Mouse (Mus musculus) embryo, embryonic 9.5 days (tissue): ENCODE measurements at regions not wholly inside any gene's neighbourhood (a gene's known extent, or its start where the extent isn't known, plus 50 kb on each side); places are given as distances from the start of the nearest gene placed in this dataset.

Source experiments
- DNase-seq: peaks from one replicate; pipeline ENCODE4 v3.0.0-alpha.2; 2017; ENCODE audit errors: extremely low spot score

DNA sequence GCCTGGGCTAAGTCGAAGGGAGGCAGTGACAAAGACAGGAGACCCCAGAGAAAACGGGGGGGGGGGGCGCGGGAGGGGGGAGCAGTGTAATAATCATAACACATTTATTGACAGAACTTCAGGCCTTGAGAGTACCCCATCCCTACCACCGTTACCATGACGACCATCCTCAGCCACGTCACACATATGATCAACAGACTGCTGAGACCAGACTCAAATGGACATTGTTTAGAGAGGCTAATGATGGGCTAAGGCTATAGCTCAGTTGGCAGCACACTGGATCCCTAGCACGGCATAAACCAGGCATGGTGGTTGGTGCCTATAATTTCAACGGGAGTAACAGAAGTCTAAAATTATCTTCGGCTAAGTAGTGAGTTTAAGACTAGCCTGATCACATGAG is 565.8 kb upstream of the Adam5 start:
- DNase-seq = no peak

DNA sequence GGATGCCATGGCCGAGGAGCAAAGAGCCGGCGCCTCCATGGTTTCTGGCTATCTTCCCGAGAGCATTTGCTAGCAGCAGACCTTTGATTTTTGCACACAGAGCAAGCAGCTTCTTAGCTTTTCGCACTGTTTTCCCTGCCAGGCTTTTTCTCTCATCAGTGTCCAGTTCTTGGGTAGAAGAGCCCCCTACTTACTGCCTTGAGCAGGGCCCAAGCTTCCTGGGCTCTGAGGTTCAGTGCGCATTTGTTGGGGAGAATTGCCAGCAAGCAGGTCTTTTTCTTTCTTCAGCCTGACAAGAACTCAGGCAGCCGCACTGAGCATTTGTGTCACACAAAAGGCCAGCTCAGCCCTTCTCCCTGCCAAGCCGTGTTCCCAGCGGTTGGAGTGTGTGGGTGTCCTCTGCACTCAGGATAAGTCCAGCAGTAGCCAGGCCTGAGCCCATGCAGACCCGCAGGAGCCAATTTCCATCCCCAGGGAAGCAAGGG is 565.2 kb upstream of the Adam5 start:
- DNase-seq = no peak

GRCm38 (mm10) chr8:25388811-25389210 is 564.6 kb upstream of the Adam5 start:
- DNase-seq = no peak

DNA sequence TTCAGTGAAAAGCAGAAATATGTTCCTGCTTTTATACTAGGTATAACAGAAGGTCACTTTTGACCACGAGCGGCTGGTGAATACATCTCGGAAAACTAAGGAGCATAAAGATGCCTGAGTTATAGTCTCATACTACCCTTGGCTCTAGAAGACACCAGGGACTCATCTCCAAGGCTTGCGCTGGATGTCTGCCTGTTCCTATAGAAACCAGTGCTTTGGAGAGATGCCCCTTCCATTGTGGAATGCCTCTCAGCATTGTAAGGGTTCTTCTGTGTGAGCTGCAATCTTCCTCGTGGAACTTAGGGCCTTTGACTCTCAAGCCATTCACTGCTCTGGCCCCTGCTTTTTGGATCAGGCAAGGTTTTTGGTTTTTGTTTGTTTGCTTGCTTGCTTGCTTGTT is 561.0 kb upstream of the Adam5 start:
- no peak for DNase-seq

GRCm38 (mm10) chr8:25384591-25384990 is 560.4 kb upstream of the Adam5 start:
- no peak for DNase-seq

- no peak for DNase-seq
Observed at GRCm38 (mm10) chr8:25373276-25373675, 549.1 kb upstream of the Adam5 start.

GRCm38 (mm10) chr8:25370947-25371346 is 546.8 kb upstream of the Adam5 start:
- no peak for DNase-seq

GRCm38 (mm10) chr8:25369331-25369730 is 545.2 kb upstream of the Adam5 start:
- DNase-seq = no peak

DNA sequence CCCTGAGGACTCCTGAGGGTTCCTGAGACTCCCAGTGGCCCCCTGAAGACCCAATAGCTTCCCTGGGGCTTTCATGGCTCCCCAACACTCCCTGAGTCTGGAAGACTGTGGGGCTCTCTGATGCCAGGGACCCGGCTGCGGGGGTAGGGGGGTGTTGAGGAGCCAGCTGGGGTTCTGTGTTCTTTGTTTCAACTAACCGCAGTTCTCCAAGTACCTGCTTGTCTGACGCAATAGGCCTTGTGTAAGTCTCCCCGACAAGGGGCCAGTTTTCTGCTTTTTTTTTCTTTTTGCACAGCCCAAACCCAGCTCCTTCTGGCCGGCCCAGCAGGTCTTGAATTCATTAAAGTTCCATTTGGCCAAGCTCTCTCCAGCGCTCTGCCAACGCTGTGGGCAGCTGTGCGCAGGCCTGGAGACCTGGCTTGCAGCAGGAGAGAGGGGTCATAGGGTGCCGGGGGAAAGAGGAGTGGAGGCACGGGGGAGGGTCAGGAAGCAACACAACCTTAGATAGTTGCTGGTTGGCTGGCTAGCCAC is 544.5 kb upstream of the Adam5 start:
- peak; percentile 73 for DNase-seq

GRCm38 (mm10) chr8:25367806-25368549 is 543.8 kb upstream of the Adam5 start:
- no peak for DNase-seq

- no peak for DNase-seq
Observed at GRCm38 (mm10) chr8:25366181-25366580, 542.0 kb upstream of the Adam5 start.

GRCm38 (mm10) chr8:25362656-25363055 is 538.5 kb upstream of the Adam5 start:
- no peak for DNase-seq

DNA sequence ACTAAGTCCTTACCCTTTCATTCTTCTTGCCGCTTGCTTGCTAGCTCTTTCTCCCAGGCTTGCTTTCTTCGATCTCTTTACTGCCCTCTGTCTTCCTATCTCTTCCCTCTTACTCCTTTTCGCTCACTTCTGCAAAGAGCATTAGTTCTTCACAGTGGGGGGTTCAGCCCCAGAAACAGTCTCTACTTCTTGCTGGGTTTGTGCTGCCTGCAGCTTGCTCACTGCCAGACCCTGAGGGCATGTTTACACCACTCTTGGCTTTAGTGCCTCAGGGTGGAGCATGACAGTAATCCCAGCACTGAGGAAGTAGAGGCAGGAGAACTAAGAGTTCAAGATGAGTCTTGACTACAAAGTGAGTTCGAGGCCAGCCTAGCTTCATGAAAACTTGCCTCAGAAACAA is 538.0 kb upstream of the Adam5 start:
- no peak for DNase-seq

GRCm38 (mm10) chr8:25361420-25361819 is 537.3 kb upstream of the Adam5 start:
- DNase-seq = no peak

GRCm38 (mm10) chr8:25358539-25359165 is 534.5 kb upstream of the Adam5 start:
- no peak for DNase-seq

- peak; percentile 50 for DNase-seq
Observed at GRCm38 (mm10) chr8:25353822-25354770, 529.9 kb upstream of the Adam5 start.

DNA sequence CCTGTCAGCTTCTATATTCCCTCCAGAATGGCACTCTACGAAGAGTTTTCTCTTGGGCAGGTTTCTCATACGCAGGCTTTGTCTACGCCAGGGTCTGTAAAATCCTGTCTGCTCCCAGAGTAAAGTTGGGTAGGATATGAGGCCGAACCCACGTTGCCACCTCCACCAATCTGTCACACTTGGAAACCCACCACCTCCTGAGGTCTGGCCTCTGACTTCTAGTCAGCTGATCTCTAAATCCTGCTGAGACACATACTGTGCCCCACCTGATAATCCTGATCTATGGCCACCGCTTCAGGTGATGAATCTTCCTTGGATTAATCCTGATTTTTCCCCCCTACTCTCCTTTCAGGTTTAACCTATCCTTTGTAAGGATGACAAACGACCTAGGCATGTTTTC is 529.2 kb upstream of the Adam5 start:
- DNase-seq = no peak

- no peak for DNase-seq
Observed at GRCm38 (mm10) chr8:25348003-25348683, 524.0 kb upstream of the Adam5 start.

DNA sequence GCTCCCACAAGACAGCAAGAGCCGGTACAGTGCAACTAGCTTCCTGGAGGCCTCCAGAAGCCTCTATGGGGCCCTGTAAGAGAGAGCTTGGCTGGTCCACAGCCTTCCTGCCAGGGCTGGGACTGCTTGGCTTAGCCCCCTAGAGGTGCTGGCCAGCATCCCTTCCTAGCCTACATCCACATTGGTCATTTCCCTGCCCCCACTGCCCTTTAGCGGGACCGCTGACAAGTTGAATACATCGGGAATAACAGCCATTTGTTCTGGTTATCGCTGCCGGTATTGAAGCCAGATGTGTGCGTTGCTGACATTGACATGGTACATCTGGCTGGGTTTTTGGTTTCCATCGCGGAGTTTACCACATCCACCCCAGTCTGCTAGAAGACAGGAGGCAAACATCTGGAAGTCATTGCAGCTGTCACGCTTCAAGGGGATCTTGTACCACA is 519.0 kb upstream of the Adam5 start:
- DNase-seq = peak; percentile 75

GRCm38 (mm10) chr8:25342501-25342900 is 518.3 kb upstream of the Adam5 start:
- no peak for DNase-seq

DNA sequence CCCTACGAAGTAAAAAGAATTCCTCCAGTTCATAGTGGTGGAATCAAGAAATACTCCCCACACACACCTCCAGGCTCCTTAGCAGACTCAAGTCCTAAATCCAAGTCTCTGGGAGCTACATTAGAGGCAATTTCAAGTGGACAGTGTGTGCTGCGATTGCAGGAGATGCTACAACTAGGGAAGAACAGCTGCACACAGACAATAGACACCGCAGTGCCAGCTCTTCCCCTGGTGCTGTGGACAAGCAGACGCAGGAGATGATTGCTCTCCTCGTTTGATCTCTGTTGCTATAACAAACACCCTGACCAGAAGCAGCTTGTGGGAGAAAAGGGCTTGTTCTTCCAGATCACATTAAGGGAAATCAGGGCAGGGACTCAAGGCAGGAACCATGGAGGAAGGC is 517.1 kb upstream of the Adam5 start:
- DNase-seq = no peak
